Mouse (Mus musculus) kidney, embryonic 16.5 days (tissue): ENCODE data around the gene G6pc2. TPM values are rescaled to one million over a fixed set of nuclear protein-coding genes. Genes with fewer than 3 reads are reported as not detected.

Experiments
- ATAC-seq: fragments of 200-750 bp; cut with Nextera tagmentation; 2 replicates; pipeline ENCODE4 v1.8.0; 2017; ENCODE audit warnings: moderate TSS enrichment; ENCODE audit not compliant: low FRiP score, low TSS enrichment
- H3K27ac ChIP-seq: fragments of 300-500 bp; sonication (generic); 2 replicates; pipeline ENCODE4 v1.5.1; 2014; ENCODE audit warnings: low read length
- H3K27me3 ChIP-seq: fragments of 300-500 bp; sonication (generic); 2 replicates; pipeline ENCODE4 v1.6.1; 2014; ENCODE audit warnings: low read length, control low read depth, mixed read lengths; ENCODE audit not compliant: insufficient read depth
- H3K36me3 ChIP-seq: fragments of 300-500 bp; sonication (generic); 2 replicates; pipeline ENCODE4 v1.6.1; 2014; ENCODE audit warnings: low read length, control low read depth, mixed read lengths; ENCODE audit not compliant: insufficient read depth
- H3K4me1 ChIP-seq: fragments of 300-500 bp; sonication (generic); 2 replicates; pipeline ENCODE4 v1.6.1; 2014; ENCODE audit warnings: low read length, control low read depth, mixed read lengths; ENCODE audit not compliant: insufficient read depth
- H3K4me2 ChIP-seq: fragments of 300-500 bp; sonication (generic); replicated peaks from 2 replicates; pipeline ENCODE4 v1.6.1; 2014; ENCODE audit warnings: low read depth, low read length
- H3K4me3 ChIP-seq: fragments of 300-500 bp; sonication (generic); 2 replicates; pipeline ENCODE4 v1.5.1; 2014; ENCODE audit warnings: mild to moderate bottlenecking, low read length
- H3K9ac ChIP-seq: fragments of 300-500 bp; sonication (generic); replicated peaks from 2 replicates; pipeline ENCODE4 v1.6.1; 2014; ENCODE audit warnings: low read length
- H3K9me3 ChIP-seq: fragments of 300-500 bp; sonication (generic); 2 replicates; pipeline ENCODE4 v1.6.1; 2016; ENCODE audit warnings: low read length, control low read depth
- WGBS: fragments of 180-500 bp; shearing (Covaris S2); extraction: QIAGEN DNeasy Blood & Tissue Kit; methylation state at CpG from one replicate; pipeline ENCODE4 v1.1.7; 2014; 5-methylcytosine and 5-hydroxymethylcytosine counted together
- polyA plus RNA-seq: library from polyadenylated mRNA; unstranded; fragments of >200 nt; fragmentation: Nextera tagmentation; extraction: Ambion mirVana; gene quantifications from 2 replicates; pipeline ENCODE4 v1.2.1, GENCODE M21; 2015

G6pc2 gene
- 3.1 and 4.2 TPM in 2 replicates for polyA plus RNA-seq

DNA sequence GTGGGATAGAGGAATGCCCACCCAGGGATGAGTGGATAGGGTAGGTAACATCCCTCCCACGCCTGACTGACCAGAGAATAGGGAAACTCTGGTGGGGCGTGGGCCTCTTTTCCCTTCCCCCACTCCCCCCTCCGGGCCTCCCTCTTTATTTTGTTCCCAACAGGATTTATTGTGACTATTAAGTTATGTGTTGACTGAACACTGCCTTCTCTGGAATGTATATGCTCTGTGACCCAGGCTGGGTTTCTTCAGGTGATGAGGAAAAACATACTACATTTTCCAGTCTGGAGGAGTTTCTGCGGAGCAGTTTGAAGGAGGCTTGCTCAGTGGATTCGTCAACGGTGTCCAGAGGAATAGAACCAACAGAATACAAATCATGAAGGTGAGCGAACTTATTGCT is at the start of gene G6pc2:
G6pc2 (plus strand) TSS at position 301 of the 400 bp plus-strand sequence.
- H3K4me2 ChIP-seq = no peak within 1 kb of the TSS
- H3K36me3 ChIP-seq = no peaks in the 10 kb centered on the region
- no peak within 1 kb of the TSS for H3K4me3 ChIP-seq
- no peaks in the 10 kb centered on the region for H3K9me3 ChIP-seq
- H3K9ac ChIP-seq = no peak within 1 kb of the TSS
- whole genome bisulfite sequencing = 31% methylated on average over 7 of the region's 7 CpGs
- H3K27me3 ChIP-seq = no peaks in the 10 kb centered on the region
- H3K4me1 ChIP-seq = peaks cover 14% of the 10 kb centered on the region
- ATAC-seq = no peak
- H3K27ac ChIP-seq = peak within 1 kb of the TSS; percentile 50; the same call in 1 of the 2 replicates

DNA sequence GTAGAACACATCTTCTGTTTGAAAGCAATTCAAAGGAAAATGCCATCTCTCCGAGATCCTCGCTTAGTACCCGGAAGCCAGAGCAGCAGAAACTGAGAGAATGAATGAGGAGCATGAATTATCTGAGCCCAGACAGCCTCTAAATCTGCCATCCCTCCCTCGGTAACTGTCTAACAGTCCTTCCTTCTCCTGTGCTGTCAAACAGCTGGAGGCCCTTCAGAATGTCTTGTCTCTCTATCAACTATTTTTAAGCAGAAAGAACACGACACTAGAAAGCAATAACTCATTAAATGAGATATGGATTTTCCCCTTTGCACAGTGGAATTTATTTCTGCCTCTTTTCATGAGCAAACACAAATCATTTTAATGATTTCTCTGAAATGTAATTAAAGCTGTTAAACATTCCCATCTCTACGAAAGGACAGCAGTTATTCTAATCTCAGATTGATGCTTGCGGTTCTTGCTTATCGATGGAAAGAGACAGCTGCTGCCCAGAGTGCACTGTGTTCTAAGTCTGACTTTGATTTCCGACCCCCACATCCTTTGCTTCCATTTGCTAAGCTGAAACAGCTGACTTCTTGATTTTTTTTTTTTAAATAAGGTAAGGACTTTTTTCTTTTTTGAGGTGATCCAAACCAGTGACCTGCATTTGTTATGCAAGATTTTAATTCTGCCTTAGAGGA is 40.3 kb upstream of the G6pc2 start:
- Histone ChIP-seq H3K9ac (no peak overlapping the region), H3K4me2 (no peak overlapping the region), H3K27me3 (no peaks in the 10 kb centered on the region), H3K36me3 (no peaks in the 10 kb centered on the region), H3K4me1 (peaks cover 15% of the 10 kb centered on the region), H3K4me3 (no peak overlapping the region), H3K9me3 (peaks cover 6% of the 10 kb centered on the region; the same call in 1 of the 2 replicates), H3K27ac (no peak overlapping the region)
- ATAC-seq = peak; percentile 66
- 23% methylated on average over 9 of the region's 9 CpGs for WGBS

DNA sequence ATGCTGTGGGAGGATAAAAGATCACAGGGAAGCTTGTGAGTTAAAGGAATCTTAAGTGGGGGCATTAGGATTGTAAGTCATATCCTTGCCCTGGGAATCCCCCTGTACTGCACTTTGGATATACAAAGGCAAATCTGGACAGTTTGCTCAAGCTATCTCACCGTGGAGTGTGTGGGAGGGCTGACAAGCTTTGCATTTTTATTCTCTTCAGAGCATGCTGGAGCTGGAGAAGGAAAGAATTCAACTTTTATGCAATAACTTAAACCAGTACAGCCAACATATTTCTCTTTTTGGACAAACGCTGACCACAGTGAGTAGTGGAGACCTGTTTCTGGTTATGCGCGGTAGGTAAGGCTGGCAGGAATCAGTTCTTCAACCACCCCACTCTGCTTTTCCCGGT is 35.6 kb upstream of the G6pc2 start:
- WGBS = 65% methylated on average over 5 of the region's 5 CpGs
- Histone ChIP-seq H3K9ac (no peak overlapping the region), H3K27me3 (no peaks in the 10 kb centered on the region), H3K4me2 (no peak overlapping the region), H3K9me3 (peaks cover 6% of the 10 kb centered on the region; the same call in 1 of the 2 replicates), H3K4me3 (no peak overlapping the region), H3K36me3 (no peaks in the 10 kb centered on the region), H3K4me1 (peaks cover 17% of the 10 kb centered on the region), H3K27ac (0 out of 2 replicates have a peak overlapping the region, but pooled peaks have one; percentile 43)
- ATAC-seq = no peak; the same call in 1 of the 2 replicates

DNA sequence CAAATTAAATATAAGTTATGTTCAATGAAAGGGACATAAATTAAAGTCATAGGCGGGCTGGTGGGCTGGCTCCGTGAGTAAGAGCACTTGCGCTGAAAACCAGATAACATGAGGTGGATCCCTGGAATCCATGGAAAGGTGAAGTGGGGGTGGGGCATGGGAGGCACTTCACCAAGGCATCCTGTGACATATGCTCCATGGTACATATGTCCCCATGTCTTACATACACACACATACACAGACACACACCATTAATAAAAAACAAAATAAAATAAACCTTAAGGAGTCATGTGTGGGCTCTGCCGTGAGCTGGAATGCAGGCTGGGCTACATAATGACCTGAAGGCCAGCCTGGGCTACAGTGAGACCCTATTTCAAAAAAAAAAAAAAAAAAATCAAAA is 31.2 kb upstream of the G6pc2 start:
- no peak overlapping the region for H3K4me3 ChIP-seq
- WGBS = 78% methylated on average over 4 of the region's 4 CpGs
- no peak overlapping the region for H3K27ac ChIP-seq
- H3K9ac ChIP-seq = no peak overlapping the region
- H3K9me3 ChIP-seq = no peaks in the 10 kb centered on the region
- H3K4me2 ChIP-seq = no peak overlapping the region
- H3K27me3 ChIP-seq = no peaks in the 10 kb centered on the region
- H3K36me3 ChIP-seq = no peaks in the 10 kb centered on the region
- no peak for ATAC-seq
- H3K4me1 ChIP-seq = peaks cover 10% of the 10 kb centered on the region

DNA sequence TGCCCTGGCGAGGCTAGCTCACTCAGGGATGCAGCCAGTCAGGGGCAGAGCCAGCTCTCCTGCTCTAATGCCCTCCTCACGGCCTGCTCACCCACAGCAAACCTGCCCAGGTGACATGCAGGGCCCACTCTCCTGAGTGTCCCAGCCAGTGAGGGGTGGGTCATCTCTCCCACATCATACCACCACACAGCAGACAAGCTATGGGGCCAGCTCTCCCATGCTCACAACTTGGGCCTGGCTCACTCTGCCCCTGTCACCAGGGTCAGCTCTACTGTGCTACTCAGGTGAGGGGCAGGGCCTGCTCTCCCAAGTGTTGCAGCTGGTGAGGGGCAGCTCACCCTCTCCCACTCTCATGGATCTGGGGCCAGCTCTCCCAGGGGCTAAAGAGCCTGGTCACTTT is 22.9 kb upstream of the G6pc2 start:
- 0 out of 2 replicates have a peak, but pooled peaks have one; percentile 46 for ATAC-seq
- Histone ChIP-seq H3K9ac (no peak overlapping the region), H3K4me2 (no peak overlapping the region), H3K36me3 (peaks cover 9% of the 10 kb centered on the region), H3K4me1 (no peaks in the 10 kb centered on the region), H3K27me3 (no peaks in the 10 kb centered on the region), H3K27ac (no peak overlapping the region), H3K9me3 (no peaks in the 10 kb centered on the region), H3K4me3 (no peak overlapping the region)
- 89% methylated on average over 2 of the region's 2 CpGs for WGBS

DNA sequence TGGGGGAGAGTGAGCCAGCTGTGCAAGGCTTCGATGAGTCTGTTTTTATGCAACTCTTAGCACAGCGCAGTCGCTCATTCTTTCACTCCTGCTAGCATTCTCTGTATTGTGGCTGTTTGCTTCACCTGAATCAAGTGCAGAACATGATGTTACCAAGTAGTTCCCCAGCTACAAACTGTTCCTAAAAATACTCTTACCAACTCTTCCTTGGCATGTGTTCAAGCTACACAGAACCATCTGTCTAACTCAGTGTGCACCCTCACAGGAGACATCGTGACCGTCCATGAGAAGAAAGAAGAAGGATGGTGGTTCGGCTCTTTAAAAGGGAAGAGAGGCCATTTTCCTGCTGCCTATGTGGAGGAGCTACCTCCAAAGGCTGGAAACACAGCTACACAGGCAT is 22.1 kb upstream of the G6pc2 start:
- Histone ChIP-seq H3K27me3 (no peaks in the 10 kb centered on the region), H3K9me3 (0 out of 2 replicates have a peak, but pooled peaks cover 5% of the 10 kb centered on the region), H3K36me3 (peaks cover 16% of the 10 kb centered on the region), H3K4me3 (no peak overlapping the region), H3K4me1 (no peaks in the 10 kb centered on the region), H3K4me2 (no peak overlapping the region), H3K9ac (no peak overlapping the region), H3K27ac (no peak overlapping the region)
- no peak for ATAC-seq
- 82% methylated on average over 6 of the region's 6 CpGs for WGBS

DNA sequence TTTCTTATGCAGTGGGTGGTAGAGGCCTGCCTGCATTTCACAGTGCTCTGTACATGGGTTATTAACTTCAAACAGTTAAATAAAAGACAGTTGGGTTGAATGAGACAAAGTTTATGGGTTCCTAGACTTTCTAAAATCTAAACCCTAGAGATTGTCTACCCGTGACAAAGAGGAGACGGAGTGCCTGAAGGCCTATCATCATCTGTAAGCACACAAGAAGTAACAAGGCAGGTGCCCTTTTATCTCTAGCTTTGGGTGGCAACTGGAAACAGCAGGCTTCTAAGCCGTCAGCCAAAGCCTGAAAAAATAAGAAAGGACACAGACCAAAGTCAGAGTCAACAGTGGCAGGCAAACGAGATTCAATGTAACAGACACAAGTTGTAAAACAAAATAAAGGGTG is 21.7 kb upstream of the G6pc2 start:
- Histone ChIP-seq H3K4me3 (no peak overlapping the region), H3K9me3 (0 out of 2 replicates have a peak, but pooled peaks cover 5% of the 10 kb centered on the region), H3K27me3 (no peaks in the 10 kb centered on the region), H3K4me1 (no peaks in the 10 kb centered on the region), H3K9ac (no peak overlapping the region), H3K27ac (no peak overlapping the region), H3K4me2 (no peak overlapping the region), H3K36me3 (peaks cover 21% of the 10 kb centered on the region)
- 58% methylated on average over 4 of the region's 4 CpGs for WGBS
- no peak for ATAC-seq

DNA sequence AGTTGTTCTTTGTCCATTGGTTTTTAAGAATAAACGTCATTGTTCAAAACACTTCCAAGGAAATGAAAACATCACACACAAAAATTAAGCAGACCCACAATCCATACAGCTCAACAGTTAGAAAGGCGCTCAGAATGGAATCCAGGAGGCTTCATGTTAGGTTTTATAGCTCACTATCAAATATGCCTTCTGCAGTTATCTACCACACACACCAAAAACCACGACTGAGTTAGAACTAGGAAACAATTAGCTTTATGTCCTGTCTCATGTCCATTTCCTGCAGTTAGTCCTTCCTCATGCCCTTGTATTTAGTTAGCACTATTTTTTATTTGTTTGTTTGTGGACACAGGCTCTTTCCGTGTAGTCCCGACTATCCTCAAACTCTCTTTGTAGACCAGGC is 19.8 kb upstream of the G6pc2 start:
- no peak for ATAC-seq
- Histone ChIP-seq H3K4me2 (no peak overlapping the region), H3K4me1 (no peaks in the 10 kb centered on the region), H3K27me3 (no peaks in the 10 kb centered on the region), H3K27ac (no peak overlapping the region), H3K36me3 (peaks cover 34% of the 10 kb centered on the region), H3K9ac (no peak overlapping the region), H3K9me3 (0 out of 2 replicates have a peak, but pooled peaks cover 5% of the 10 kb centered on the region), H3K4me3 (no peak overlapping the region)
- WGBS = 80% methylated on average over 5 of the region's 5 CpGs

DNA sequence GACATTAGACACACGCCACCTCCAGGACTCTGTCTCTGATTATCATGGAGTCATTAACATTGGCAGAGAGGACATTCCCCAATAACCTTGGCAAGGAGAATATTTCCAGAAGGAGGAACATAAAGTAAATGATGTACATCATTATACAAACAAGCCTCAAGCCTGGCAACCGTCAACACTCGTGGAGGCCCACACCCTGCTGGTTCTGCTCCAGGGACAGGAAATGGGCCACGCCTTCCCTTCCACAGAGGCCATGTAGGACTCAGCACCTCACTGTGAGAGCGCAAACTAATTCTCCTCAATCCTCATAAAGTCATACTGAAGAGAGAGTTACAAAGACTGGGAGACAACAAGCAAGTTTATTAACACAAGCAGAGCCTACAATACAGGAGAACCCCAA is 17.3 kb upstream of the G6pc2 start:
- Histone ChIP-seq H3K9me3 (0 out of 2 replicates have a peak, but pooled peaks cover 5% of the 10 kb centered on the region), H3K27ac (no peak overlapping the region), H3K4me3 (no peak overlapping the region), H3K36me3 (peaks cover 44% of the 10 kb centered on the region), H3K4me1 (no peaks in the 10 kb centered on the region), H3K27me3 (no peaks in the 10 kb centered on the region), H3K9ac (no peak overlapping the region), H3K4me2 (no peak overlapping the region)
- ATAC-seq = no peak
- WGBS = 92% methylated on average over 5 of the region's 5 CpGs

DNA sequence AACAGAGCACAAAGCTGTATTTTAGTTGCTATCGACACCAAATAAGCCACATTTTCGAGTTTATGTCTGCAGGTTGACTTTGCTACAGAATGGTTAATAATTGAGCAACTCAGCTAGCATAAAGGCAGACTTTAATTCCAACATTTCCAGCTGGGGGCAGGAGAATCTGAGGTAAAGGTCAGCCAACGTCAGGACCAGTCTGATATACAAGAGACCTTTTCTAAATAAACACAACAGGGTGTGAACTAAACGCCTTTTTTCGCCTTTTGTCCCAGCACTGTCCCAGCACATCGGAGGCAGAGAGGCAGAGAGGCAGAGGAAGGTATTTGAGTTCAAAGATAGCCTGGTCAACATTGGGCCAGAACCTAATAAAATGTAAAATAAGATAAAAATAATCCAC is 5.7 kb upstream of the G6pc2 start:
- Histone ChIP-seq H3K9ac (peak overlapping the region; percentile 89), H3K9me3 (no peaks in the 10 kb centered on the region), H3K4me3 (peak overlapping the region; percentile 93), H3K4me1 (peaks cover 14% of the 10 kb centered on the region), H3K4me2 (peak overlapping the region; percentile 59), H3K36me3 (peaks cover 18% of the 10 kb centered on the region), H3K27me3 (no peaks in the 10 kb centered on the region), H3K27ac (peak overlapping the region; percentile 93)
- ATAC-seq = no peak
- WGBS = 14% methylated on average over 6 of the region's 6 CpGs
